Mouse (Mus musculus) cerebellum, postnatal 36 days (tissue): ENCODE data around the gene Zbtb43.

Experiments
- DNase-seq, 2 experiments: peaks; one replicate each; pipeline ENCODE4 v3.0.0; 2021 to 2022; ENCODE audit warnings: mixed read lengths in 2 of 2

Zbtb43 gene

GRCm38 (mm10) chr2:33468466-33469097 is at the start of gene Zbtb43:
TSS of gene Zbtb43 (minus strand) at chr2:33468559.
- DNase-seq, result peak; percentile 92 to 94

GRCm38 (mm10) chr2:33515856-33516255 is 47.5 kb upstream of the Zbtb43 start:
- no peak for DNase-seq

GRCm38 (mm10) chr2:33515431-33515830 is 47.1 kb upstream of the Zbtb43 start:
- DNase-seq, result no peak

GRCm38 (mm10) chr2:33510791-33511190 is 42.4 kb upstream of the Zbtb43 start:
- no peak for DNase-seq

- DNase-seq, result no peak
Observed at GRCm38 (mm10) chr2:33502602-33503001, 34.2 kb upstream of the Zbtb43 start.

- DNase-seq, result peak in 1 of 2 experiments; percentile 34
Observed at GRCm38 (mm10) chr2:33498280-33498679, 29.9 kb upstream of the Zbtb43 start.

GRCm38 (mm10) chr2:33495654-33496053 is 27.3 kb upstream of the Zbtb43 start:
- no peak for DNase-seq

GRCm38 (mm10) chr2:33492041-33492440 is 23.7 kb upstream of the Zbtb43 start:
- DNase-seq, result no peak

GRCm38 (mm10) chr2:33489565-33489964 is 21.2 kb upstream of the Zbtb43 start:
- peak; percentile 21 to 26 for DNase-seq

- no peak for DNase-seq
Observed at GRCm38 (mm10) chr2:33487332-33487731, 19.0 kb upstream of the Zbtb43 start.

GRCm38 (mm10) chr2:33486866-33487265 is 18.5 kb upstream of the Zbtb43 start:
- peak; percentile 78 to 82 for DNase-seq

GRCm38 (mm10) chr2:33477961-33478755 is 9.8 kb upstream of the Zbtb43 start:
- no peak for DNase-seq

GRCm38 (mm10) chr2:33475961-33476360 is 7.6 kb upstream of the Zbtb43 start:
- no peak for DNase-seq

- DNase-seq, result no peak
Observed at GRCm38 (mm10) chr2:33467546-33468465, 553 bp downstream of the Zbtb43 start.

GRCm38 (mm10) chr2:33465966-33466365 is 2.4 kb downstream of the Zbtb43 start:
- no peak for DNase-seq

- no peak for DNase-seq
Observed at GRCm38 (mm10) chr2:33465215-33465614, 3.1 kb downstream of the Zbtb43 start.

GRCm38 (mm10) chr2:33462066-33462465 is 6.3 kb downstream of the Zbtb43 start:
- no peak for DNase-seq

- DNase-seq, result no peak
Observed at GRCm38 (mm10) chr2:33461066-33461465, 7.3 kb downstream of the Zbtb43 start.

- no peak for DNase-seq
Observed at GRCm38 (mm10) chr2:33459660-33460059, 8.7 kb downstream of the Zbtb43 start.

GRCm38 (mm10) chr2:33456696-33457095 is 11.7 kb downstream of the Zbtb43 start:
- DNase-seq, result no peak

- no peak for DNase-seq
Observed at GRCm38 (mm10) chr2:33456242-33456641, 12.1 kb downstream of the Zbtb43 start.

GRCm38 (mm10) chr2:33455350-33455749 is 13.0 kb downstream of the Zbtb43 start:
- DNase-seq, result no peak

GRCm38 (mm10) chr2:33454816-33455215 is 13.5 kb downstream of the Zbtb43 start:
- DNase-seq, result no peak
